Mouse (Mus musculus) embryonic fibroblast, embryonic 13.5 days (primary cell): Measurements from ENCODE around the gene 2610507B11Rik. TPM values are rescaled to one million over a fixed set of nuclear protein-coding genes. Genes with fewer than 3 reads are reported as not detected.

Source experiments
- H3K27ac ChIP-seq: 2 replicates; pipeline ENCODE4 v1.5.1; 2012; ENCODE audit warnings: low read length, control low read depth, inconsistent platforms; ENCODE audit not compliant: insufficient read depth
- H3K4me1 ChIP-seq: 2 replicates; pipeline ENCODE4 v1.6.1; 2011; ENCODE audit warnings: low read length; ENCODE audit not compliant: control insufficient read depth, insufficient read depth
- H3K4me3 ChIP-seq: 2 replicates; pipeline ENCODE4 v1.5.1; 2011; ENCODE audit warnings: mild to moderate bottlenecking, control low read depth, low read length; ENCODE audit not compliant: insufficient read depth
- CTCF ChIP-seq: IDR thresholded peaks from 2 replicates; pipeline ENCODE4 v1.5.1; 2011; ENCODE audit warnings: mild to moderate bottlenecking, control low read depth, low read length, moderate library complexity, borderline replicate concordance; ENCODE audit not compliant: insufficient read depth
- POLR2A ChIP-seq: IDR thresholded peaks from 2 replicates; pipeline ENCODE4 v1.6.1; 2011; ENCODE audit warnings: low read depth, mild to moderate bottlenecking, control low read depth, low read length, moderate library complexity
- polyA plus RNA-seq: library from polyadenylated mRNA; stranded (reverse); fragments of >200 nt; gene quantifications from 2 replicates; pipeline ENCODE4 v1.2.4, GENCODE M21; 2011; ENCODE audit warnings: low read depth; ENCODE audit not compliant: missing spikeins, insufficient read length

The 2610507B11Rik gene
- polyA plus RNA-seq, 1 experiment: 86.7 TPM

DNA sequence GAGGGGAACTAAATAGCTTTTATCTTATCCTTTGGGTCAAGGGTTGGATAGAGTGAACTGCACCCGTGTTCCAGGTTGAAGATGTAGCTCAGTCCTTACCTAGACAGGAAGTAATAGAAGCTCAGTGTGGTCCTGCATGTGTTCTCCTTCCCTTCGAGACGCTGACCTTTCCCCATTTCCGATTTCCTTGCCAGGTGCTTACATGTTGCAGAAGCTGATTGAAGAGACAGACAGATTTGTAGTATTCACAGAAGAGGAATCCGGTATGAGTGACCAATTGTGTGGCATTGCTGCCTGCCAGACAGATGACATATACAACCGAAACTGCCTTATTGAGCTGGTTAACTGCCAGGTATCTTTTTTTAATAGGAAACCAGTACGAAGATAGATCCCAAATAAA lies 17.3 kb downstream of the 2610507B11Rik start:
- H3K4me3 ChIP-seq: no peak overlapping the region
- H3K27ac ChIP-seq: no peak overlapping the region
- no peak for TF ChIP-seq CTCF
- no peak for TF ChIP-seq POLR2A
- no peaks in the 10 kb centered on the region for H3K4me1 ChIP-seq

GRCm38 (mm10) chr11:78279586-78279985 lies 18.0 kb downstream of the 2610507B11Rik start:
- no peak overlapping the region for H3K4me3 ChIP-seq
- no peak overlapping the region for H3K27ac ChIP-seq
- no peak for TF ChIP-seq POLR2A
- TF ChIP-seq CTCF: no peak
- no peaks in the 10 kb centered on the region for H3K4me1 ChIP-seq

DNA sequence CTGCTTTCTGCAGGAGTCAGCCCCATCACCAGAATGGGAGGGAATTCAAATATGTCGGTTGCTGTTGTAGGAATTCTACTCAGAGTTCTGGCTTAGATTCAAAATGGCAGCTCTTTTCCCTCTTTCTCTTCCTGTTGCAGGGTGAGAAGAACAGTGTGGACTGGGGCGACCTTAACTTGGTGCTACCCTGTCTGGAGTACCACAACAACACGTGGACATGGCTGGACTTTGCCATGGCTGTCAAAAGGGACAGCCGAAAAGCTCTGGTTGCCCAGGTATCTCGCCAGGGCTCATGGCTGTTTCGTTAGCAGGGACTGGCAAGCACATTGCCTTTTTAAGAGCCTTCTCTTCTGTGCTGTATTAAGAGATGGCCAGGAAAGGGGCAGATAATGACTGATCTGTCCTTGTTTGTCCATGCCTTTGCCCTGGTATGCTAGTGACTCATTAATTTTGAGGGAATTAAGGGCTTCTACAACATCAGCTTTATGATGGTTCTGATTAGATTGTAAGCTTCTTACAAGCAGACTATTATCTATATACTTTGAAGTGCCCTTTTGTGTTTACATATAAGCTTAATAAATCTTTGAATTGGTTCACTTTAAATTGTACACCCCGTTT lies 27.7 kb downstream of the 2610507B11Rik start:
- H3K27ac ChIP-seq: no peak overlapping the region
- H3K4me3 ChIP-seq: no peak overlapping the region
- no peaks in the 10 kb centered on the region for H3K4me1 ChIP-seq
- TF ChIP-seq POLR2A: no peak
- TF ChIP-seq CTCF: no peak

DNA sequence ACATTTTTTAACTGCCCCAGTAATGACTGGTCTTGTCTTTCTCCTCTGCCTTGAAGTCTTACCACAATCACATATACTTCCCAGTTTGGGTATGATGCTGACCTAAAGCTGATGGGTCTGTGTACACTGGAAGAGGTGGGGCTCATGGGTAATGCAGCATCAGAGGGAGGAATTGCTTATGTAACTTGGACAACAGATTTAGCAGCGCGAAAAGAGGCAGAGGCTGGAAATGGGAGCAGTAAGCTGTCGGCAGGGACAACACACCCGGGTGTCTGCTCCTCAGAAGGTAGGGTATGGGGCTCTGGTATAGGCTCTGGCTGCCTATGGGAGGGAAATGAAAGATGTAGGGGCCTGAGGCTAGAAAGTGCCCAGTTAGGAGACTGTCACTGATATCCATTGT lies 29.1 kb downstream of the 2610507B11Rik start, which contains the start of gene BC030499:
Gene BC030499 (plus strand): TSS at position 188 of the 400 bp plus-strand sequence.
- TF ChIP-seq POLR2A (no peak), CTCF (no peak)
- Histone ChIP-seq H3K27ac (no peak within 1 kb of the TSS), H3K4me1 (no peaks in the 10 kb centered on the region), H3K4me3 (no peak within 1 kb of the TSS)

GRCm38 (mm10) chr11:78294585-78294984 lies 33.0 kb downstream of the 2610507B11Rik start:
- TF ChIP-seq CTCF: no peak
- TF ChIP-seq POLR2A: no peak
- Histone ChIP-seq H3K4me3 (no peak overlapping the region), H3K4me1 (no peaks in the 10 kb centered on the region), H3K27ac (no peak overlapping the region)

- Histone ChIP-seq H3K4me3 (peak overlapping the region; percentile 34), H3K4me1 (no peaks in the 10 kb centered on the region), H3K27ac (peak overlapping the region; percentile 78)
- TF ChIP-seq POLR2A: no peak
- no peak for TF ChIP-seq CTCF
Observed at GRCm38 (mm10) chr11:78300917-78301316, 39.4 kb downstream of the 2610507B11Rik start.

GRCm38 (mm10) chr11:78301357-78302084 lies 40.0 kb downstream of the 2610507B11Rik start, which contains the start of gene Spag5:
Gene Spag5 (plus strand): TSS chr11:78301529.
- TF ChIP-seq CTCF (no peak), POLR2A (peak; percentile 87)
- H3K4me3 ChIP-seq: peak within 1 kb of the TSS; percentile 65
- H3K27ac ChIP-seq: peak within 1 kb of the TSS; percentile 78
- no peaks in the 10 kb centered on the region; the same call in 1 of the 2 replicates for H3K4me1 ChIP-seq

DNA sequence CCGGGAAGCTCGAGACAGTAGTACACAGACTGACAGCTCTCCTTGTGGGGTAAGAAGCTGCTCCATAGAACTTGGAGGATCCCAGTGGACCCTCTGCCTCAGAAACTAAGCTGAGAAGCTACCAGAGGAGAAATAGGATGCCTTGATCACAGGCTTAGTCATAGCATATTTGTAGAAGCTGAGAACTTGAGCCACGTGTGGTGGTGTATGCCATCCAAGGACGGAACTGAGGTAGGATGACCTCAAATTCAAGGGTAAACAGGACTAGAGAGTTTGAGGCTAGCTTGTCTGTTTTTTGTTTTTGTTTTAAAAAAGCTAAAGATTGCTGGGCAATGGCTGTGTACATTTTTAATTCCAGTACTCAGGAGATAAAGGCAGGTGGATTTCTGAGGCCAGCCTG lies 43.7 kb downstream of the 2610507B11Rik start:
- Histone ChIP-seq H3K4me1 (peaks cover 3% of the 10 kb centered on the region), H3K4me3 (no peak overlapping the region), H3K27ac (no peak overlapping the region)
- TF ChIP-seq POLR2A (no peak), CTCF (no peak)

DNA sequence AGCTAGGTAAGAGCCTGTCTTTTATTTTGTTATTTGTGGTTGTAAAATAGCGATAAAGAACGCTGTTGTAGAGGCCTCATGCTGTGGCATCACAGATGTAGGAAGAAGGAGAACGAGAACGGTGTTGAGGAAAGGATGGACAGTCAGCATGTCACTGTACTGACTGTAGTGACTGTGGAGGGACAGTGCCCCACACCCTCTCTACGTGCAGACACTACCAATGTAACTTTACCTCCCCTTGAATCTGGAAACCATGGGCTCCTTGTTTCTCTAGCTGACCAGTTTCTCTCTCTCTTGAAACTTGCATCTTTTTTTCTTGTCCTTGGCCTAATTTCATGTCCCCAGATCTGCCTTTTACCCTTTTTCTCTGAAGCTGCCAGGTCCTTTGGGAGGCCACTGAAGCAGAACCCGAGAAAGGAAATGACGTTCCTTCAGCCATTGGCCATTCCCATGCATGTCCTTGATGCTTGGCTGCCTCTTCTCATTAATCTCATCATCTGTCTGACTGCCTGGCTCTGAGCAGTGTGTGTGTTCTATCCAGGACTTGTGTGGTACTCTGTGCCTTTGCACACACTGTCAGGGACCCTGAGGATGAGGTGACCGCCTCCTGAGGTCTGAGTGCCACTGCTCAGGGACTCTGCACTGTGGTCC lies 49.4 kb downstream of the 2610507B11Rik start:
- TF ChIP-seq CTCF: no peak
- no peak for TF ChIP-seq POLR2A
- no peak overlapping the region for H3K4me3 ChIP-seq
- H3K27ac ChIP-seq: no peak overlapping the region
- H3K4me1 ChIP-seq: peaks cover 3% of the 10 kb centered on the region
